Mouse (Mus musculus) thymus, postnatal 14 days (tissue): ENCODE measurements at regions not wholly inside any gene's neighbourhood (a gene's known extent, or its start where the extent isn't known, plus 50 kb on each side); places are given as distances from the start of the nearest gene placed in this dataset.

Experiments
- DNase-seq: peaks from one replicate; pipeline ENCODE4 v3.0.0; 2021

DNA sequence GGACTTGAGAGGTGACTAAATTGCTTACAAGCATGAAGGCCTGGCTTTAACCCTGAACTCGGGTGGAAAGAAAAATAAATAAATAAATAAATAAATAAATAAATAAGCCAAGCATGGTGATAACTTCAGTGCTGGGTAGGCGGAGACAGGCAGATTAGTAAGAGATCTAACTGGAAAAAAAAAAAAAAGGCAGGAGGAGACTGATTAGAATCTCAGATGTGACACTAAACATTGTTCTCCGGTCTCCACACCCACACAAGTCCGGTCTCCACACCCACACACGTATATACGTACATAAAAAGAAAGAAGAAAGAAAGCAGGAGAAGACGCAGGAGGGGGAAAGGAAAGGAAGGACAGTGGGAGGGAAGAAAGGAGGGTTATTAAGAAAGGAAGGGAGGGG, 267.8 kb downstream of the Dhx15 start:
- no peak for DNase-seq

DNA sequence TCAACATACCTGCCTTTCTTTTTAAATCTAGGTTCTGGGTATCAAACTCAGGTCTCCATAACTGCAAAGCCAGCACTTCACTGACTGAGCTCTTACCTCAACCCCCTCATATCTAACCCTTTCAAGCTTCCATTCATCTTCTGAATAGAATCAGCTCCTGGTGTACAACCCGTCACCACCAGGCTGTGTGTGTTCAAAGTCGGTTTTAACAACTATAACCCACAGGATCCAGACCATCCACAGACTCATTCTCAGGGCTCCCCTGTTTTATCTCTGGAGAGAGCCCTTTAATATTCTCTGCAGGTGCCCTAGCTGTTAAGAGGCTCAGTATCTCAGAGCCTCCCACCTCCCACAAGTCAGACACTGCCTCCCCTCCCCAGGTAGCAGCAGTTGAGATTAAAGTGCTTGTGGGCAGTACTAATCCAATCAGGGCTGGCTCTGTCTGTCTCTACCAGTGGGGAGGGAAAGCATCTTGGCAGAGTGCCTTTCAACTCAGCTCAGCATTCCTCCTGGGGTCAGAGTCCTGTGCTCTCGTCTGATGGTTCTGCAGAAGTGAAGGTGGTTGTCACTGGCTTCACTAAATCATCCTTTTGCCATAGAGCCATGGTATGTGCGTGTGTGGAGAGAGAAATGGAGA, 272.4 kb downstream of the Dhx15 start:
- DNase-seq, result no peak

DNA sequence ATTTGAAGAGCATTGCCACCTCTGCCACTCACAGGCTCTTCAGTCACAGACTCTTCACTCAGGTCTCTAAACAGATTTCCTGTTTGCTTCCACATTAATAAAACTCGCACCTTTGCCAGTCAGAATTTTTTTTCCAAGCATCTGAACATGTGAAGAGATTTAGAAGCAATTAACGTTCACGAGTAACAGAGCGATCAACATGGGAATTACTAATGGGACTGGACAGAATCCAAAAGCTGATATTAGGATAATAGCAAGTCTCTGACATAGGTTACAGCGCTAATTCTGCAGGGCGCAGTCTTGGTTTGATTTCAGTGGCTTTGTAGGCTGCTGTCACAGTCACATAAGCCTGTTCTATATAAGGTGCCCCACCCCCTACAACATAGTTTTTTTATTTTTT, 275.6 kb downstream of the Dhx15 start:
- DNase-seq, result no peak

DNA sequence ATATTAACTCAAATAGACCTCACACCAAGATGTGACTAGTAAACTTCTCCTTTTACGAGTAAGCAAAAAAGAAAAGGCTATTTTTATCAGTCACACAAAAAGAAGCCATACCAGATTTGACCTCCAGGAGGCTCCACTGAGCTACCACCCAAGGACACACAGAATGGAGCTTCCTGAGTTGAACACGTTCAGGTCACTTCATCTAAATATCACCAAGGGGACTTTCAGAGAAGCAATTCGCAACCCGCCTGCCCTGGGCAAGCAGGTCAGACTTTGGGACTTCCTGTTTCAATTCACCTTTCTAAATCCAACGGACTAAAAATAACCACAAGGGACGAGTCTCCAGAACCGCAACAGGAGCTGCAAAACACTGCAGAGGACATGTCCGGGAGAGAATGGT, 281.5 kb downstream of the Dhx15 start:
- no peak for DNase-seq

DNA sequence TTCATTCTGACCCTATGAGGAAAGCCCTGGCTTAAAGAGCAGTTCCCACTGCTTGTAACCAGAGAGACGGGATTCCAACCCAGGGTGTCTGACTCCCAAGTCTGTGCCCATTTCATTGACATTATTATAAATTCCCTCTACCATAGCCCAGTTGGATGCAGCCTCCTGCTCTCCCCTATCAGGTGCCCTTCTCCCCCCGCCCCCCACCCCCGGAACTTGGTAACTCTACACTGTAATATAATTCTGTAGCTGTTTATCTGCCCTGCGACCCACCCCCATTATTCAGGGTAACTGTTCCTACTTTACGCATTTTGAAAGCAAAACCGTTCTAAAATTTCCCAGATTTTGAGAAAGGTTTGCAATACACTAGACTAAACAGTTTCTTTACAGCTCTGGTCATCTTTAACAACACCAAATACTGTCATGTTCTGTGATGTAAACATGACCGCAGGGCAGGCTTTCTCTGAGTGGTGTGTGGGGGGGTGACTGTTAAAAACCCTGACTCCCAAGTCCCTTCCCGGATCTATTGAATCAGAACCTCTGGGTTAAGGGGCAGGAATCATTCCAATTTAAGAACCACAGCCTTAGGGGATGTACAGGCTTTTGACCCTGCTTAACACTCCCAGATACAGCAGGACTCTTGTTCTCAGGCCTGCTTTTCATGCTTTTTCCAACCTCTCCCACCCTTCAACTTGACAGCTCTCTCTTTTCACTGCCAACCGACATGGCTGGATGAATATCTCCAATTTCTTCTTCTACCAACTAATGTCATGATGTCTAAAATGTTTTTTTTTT, 283.8 kb downstream of the Dhx15 start:
- no peak for DNase-seq

DNA sequence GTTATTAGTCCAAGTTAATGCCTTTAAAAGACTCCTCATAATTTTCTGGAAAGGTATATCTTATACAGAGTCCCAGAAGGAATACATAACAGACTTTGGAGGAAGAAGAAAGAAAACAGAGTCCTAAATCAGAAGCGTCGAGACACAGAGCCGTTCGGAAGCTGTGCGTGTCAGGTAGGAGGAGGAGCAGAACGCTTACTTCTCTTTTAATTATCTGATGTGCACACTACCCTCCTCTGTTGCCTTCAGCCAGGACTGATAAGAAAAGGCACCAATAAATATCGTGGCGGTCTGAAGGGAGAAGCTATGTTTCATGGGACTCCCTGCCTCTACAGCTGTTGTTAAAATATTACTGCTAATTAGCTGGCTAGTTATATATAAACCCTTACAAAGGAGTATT, 296.2 kb downstream of the Dhx15 start:
- DNase-seq, result no peak

DNA sequence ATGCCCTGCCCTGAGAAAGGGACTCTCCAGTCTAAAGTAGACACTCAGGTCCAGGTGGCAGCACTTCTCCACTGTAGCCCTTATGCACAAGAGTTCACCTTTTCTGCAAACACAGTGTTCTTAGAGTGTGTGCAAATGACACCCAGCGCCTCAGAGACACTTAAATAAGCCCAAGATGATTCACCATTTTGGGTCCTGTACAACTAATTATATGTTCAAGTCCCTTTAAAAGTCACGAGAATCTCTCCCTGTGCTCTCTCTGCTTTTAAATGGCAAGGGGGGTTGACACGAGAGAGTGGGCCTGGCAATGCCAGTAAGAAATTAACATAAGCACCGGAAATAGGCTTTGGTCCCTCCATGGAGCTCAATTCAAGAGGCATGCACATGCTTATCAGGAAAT, 299.0 kb downstream of the Dhx15 start:
- no peak for DNase-seq

DNA sequence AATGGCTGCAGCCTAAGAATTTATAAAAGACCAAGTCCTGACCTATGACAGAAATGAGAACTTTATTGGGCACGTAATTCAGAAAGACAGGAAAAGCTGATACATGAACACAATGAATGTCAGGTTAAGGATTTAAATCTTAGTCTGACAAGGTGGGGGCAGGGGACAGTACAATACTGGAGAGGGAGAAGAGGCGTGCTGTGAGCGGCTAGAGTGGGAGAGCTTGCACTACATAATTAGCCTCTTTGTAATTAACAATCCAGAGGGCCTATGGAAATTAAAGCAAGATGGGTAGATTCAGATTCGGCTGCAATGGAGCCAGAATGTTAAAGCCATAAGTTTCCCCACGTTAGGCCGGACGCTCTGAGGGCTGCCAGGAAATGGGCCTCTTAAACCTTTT, 301.9 kb downstream of the Dhx15 start:
- no peak for DNase-seq

DNA sequence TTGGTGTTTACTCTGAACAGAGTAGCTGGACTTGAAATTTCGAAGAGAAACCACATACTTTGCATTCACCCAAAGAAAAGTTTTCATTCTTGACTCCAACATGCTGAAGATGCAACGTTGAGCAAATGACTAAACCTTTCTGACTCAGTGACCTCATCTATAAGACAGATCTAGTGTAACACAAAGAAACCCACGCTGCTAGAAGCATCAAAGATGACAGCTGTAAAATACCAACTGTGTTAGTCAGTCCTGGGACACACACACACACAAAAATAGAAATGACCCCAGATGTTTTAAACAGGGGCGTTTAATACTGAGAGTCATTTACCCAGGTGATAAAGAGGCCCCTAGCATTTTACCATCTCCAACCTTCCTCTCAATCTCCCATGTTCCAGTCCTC, 307.7 kb downstream of the Dhx15 start:
- DNase-seq, result no peak

DNA sequence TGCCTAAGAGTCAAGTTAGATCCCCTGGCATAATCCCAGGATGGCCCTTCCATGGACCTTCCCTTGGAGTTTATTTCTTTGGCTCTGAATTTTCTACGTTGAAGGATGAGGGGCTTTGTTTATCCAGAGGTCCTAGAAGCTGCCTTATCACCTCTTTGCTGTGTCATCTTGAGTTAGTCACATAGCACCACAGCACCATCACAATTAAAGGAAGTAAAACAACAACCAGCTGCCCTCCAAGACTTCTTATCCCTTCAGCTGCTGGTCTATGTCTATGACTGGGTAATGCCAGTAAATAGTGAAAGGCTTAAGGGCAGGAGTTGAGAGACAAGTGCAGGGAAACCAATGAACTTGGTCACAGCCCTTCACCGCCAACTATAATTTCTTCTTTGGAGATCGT, 308.1 kb downstream of the Dhx15 start:
- no peak for DNase-seq

DNA sequence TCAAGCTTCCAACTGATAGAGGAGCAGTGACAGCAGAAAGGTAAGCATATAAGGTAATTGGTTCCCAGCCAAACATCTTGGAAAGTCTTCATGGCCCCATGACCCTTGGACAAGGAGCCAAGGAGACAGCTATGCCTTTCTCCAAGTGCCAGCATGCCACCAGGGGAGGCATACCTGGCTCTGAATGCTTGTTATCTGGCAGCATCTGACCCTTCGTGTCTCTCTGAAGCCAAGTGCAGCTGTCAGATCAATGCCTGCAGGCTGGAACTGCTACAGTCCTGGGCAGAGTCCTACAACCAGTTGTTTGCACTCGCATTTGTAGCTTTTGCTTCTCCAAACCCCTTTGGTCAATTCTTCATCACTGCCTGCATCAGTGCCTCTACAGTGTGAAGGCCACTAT, 309.3 kb upstream of the Ppargc1a start:
- no peak for DNase-seq

DNA sequence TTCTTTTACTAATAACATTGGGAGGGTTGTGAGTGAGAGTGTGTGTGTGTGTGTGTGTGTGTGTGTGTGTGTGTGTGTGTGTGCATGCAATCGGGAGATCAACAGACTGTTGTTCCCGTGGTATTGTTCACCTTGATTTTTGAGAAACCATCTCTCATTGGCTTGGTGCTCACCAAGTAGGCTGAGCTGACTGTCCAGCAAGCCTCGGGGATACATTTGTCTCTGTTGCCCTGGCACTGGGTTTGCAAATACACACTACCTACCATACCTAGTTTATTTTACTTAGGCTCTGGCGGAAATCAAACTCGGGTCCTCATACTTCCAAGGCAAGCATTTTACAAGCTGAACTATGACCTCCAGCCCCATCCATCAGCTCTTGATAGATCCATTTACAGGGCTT, 306.0 kb upstream of the Ppargc1a start:
- DNase-seq, result no peak

DNA sequence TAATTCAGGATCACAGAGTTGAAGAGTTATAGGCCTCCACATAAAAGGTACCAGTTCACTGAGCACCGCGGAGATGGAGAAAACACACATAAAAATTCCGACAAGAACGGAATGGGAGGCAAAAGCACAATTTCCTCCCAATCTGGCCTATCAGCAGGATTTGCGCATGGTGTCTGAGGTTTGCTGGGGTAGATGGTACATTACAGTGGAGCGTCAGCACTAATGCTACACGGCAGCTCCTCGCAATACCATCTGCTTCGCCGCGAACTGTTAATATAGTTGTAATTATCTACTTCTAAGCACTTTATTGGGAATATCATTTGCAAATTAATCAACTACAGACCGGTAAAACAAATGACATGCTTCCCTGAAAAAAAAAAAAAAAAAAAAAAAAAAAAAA, 304.2 kb upstream of the Ppargc1a start:
- DNase-seq, result no peak

DNA sequence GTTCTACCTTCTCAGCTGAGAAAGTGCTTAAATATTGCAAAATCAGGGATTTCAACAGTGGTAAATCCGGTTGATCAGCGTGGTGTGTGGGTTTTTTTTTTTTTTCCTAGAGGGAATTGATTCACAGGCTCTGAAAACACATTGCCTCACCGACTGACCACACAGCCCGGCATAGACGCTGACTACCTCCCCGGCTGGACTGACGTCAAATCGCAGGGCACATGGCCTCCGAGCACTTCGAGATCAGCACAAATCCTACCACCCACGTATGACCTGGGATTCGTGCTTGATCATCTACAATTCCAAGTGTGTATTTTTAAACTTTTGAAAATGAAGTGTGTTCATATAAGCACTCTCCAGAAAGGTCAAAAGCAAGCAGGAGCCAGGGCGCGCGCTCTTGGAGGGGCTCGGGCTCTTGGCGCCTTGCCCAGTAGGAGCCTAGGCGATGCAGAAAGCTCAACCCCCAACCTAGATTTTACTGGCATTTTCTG, 300.7 kb upstream of the Ppargc1a start:
- no peak for DNase-seq

DNA sequence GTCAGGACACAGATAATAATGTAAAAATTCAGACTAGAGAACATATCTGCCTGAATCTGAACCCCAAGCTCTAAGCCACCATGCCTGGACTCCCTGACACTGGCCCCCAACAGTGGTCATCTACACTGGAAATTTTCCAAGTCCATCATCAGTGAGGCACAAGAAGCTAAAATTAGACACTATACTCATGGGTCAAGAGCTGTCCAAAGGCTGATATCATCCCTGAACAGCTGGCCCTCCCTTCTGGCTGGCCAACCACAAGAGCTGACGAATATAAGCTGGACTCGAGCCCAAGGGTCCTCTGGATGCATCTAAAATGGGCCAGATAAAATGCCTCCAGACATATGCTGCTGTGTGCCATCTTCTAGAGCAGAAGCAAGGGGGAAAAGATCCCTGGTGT, 298.5 kb upstream of the Ppargc1a start:
- DNase-seq, result no peak

DNA sequence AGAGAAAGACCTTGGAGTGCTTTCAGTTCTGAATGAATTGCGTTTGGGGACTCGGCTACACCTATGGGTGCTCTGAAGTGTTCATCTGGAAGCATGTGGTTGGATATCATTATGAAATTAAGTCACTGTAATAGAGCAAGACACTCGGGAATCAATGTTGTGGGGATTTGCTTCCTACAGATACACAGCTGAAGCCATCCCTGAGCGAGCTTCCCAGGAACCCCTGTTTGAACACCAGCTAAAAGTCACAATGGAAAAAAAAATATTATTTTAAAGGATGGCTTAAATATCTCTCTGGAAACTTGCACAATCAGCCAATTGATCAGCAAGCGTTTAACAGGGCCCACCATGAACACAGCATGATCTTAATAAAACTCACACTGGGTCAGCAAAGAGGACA, 293.0 kb upstream of the Ppargc1a start:
- no peak for DNase-seq

DNA sequence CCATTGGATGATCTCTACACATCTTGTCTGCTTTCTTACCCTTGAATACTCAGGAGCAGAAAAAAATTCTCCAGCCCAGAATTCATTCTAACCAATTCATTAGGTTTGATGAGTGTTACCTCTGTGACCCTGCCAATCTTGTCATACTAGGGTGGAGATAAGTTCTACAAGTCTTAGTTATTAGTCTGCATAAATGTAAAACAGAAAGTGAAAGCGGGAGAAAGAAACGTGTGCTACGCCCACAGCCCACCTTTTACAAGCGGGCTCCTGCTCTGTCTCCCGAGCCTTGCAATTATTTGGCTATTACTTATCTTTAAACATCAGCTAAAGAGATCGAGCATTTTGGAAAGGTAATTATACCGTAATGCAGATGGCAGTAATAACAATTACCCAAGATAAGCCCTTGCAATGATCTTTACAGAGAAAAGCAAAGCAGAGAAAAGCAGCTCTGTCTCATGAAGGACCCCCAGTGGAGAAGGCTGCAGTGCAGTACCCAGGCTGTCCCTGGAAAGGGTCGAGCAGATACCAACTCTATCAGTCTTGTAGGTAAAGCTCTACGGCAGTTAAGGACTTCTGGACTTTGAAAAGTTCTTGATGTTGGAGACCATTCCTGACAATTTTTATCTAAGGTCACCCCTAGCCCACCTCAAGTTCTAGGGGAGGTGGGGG, 286.1 kb upstream of the Ppargc1a start:
- DNase-seq, result peak; percentile 14

DNA sequence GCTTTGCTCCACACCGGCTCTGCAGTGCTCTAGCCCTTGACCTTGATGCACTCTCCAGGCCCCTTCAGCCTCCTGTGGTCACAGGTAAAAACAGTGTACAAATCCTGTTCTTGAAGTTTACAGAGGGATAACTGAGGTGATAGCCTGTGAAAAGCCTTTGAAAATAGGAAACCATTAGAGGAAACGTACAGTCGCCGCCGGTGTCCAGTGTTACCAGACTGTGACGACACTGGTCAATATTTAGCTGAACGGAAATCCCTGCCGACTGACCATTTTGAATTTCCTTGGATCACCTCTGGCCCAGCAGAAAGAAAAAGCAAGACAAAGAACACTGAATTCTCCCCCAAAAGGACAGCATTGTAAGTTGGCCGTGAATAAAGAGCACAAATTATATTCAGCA, 282.6 kb upstream of the Ppargc1a start:
- DNase-seq, result no peak

DNA sequence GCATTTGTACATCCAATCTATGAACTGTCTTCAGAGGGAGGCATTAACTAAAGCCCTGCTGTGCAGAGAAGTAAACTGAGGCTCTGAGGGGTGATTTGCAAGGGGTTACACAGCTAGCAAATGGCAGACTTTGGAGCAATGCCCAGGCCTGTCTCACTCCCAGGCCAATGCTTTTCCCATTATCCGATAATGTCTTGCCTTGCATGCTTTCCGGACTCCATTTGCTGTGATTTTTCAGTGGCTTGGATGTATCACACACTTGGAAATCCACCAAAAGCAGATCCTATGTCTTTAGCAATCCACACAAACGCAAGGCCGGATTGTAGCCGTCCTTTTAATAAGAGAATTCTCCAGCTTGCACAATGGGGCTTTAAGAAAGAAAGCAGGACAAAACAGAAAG, 281.7 kb upstream of the Ppargc1a start:
- no peak for DNase-seq

DNA sequence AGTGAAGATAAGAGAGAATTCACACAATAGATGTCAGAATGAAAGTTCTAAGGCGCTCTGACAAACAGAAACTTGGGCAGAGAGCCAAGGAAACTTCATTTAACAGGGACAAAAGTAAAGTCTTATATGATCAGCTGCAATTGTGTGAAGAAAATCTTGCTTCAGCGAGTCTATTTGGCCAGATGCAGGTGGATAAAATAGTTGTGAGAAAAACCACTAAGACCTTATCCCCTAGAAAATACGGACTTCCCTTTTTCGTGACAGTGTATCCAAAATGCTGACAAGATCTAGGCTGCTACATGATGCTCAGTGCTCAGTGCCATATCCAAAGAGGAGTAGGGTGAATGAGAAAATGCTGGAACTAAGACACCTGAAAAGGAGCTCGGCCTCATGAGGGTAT, 274.7 kb upstream of the Ppargc1a start:
- no peak for DNase-seq

DNA sequence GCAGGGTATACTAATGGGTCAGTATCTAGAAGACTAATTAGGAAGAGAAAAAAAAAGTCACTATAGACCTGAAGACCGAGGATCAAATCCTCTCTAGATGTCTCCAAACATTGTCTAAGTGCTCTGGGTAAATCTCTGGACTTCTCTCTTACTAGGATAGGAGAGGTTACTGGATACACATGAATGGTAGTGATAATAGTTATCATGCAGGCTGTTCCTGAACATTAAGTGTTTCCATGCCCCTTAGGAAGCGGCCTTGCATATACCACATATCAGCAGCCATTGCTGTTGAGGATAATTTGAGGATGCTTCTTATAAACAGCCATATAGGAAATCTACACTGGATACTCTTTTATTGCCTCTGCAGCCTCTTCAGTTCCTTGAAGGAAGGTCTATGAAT, 274.2 kb upstream of the Ppargc1a start:
- no peak for DNase-seq

DNA sequence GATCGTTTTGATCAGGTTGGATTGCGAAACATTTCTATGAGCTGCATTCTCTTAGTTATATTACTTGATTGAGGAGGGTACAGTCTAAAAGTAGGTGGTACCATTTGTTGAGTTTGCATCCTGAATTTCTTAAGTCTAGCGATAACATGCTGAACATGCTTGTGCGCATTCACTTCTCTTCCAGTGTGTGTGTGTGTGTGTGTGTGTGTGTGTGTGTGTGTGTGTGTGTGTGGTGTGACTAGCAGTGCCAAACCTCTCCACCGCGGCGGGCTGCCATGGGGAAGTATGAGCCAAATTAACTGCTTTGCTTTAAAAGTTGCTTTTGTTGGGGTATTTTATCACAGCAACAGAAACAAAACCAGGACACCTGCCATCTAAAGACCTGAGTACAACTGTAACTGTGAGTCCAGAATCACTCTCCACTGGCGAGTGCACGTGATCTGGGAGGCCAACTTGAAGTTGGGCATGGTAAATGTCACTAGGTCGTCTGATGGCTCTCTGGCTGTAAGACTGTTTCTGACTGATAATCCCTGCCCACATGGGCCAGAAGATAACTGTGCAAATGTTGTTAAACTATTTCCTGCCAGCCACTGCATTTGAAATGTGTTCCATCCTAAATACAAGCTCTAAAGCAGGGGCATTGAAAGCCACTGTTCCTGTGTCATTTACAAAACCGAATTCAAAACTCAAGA, 273.3 kb upstream of the Ppargc1a start:
- DNase-seq, result no peak

DNA sequence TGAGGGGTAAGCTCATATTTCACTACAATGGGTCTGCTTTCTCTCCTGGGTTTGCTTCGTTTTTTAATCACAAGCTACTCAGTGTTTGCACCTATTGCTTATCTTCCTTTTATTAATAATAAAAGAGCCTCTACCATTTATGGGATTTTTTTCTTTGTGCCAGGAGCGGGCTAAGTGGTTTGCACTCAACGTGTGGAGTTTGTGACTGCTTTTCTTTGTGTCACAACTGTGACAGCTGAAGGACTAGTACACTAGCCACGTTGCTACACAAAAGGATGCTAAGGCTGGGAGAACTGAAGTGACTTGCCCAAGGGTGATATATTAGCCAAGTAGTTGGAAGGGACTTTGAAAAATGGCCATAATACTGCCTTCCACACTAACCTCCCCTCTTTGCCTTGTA, 271.8 kb upstream of the Ppargc1a start:
- DNase-seq, result no peak

DNA sequence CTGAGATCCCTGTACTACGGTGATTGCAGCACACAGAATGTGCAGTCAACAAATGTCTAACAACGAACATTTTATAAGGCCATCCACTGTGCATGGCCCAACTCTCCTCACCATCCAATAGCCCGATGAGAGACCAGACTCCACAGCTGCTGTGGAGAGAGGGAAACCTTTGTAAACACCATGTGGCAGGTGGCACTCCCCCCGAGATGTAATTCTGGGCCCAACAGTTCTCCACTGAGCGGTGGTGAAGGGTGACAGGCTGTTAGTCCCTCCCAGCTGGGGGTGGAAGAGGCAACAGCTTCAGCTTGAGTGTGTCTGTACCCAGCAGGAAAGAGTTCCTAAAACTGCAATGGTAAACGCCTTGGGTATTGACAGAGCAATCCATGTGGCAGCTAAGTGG, 263.0 kb upstream of the Ppargc1a start:
- DNase-seq, result no peak
